Mouse (Mus musculus): Measurements from ENCODE around the gene Olfr1058.
"Not testable (repeated sequence)": the region's sequence is repeated elsewhere in the genome, so short reads cannot be mapped to it uniquely, and the experiment has no call there.

The Olfr1058 gene

GRCm38 (mm10) chr2:86388461-86388860 lies at the start of gene Olfr1058:
Gene Olfr1058, minus strand, starts transcription at chr2:86388561.
- DNase-seq (ENCODE audit: low spot score in 2 of 2): not testable (repeated sequence)

GRCm38 (mm10) chr2:86428511-86428910 lies 40.1 kb upstream of the Olfr1058 start:
- not testable (repeated sequence) for DNase-seq (ENCODE audit: low spot score in 2 of 2)

GRCm38 (mm10) chr2:86426649-86427048 lies 38.3 kb upstream of the Olfr1058 start, which contains the start of gene Olfr1062:
Gene Olfr1062, minus strand, starts transcription at chr2:86426749.
- not testable (repeated sequence) for DNase-seq (ENCODE audit: low spot score in 2 of 2)

- no peak for DNase-seq (ENCODE audit: low spot score in 2 of 2)
Measured at GRCm38 (mm10) chr2:86413950-86414349, 25.6 kb upstream of the Olfr1058 start, which contains the start of gene Olfr1061. Gene Olfr1061, minus strand, starts transcription at chr2:86414050.

- no peak for DNase-seq (ENCODE audit: low spot score in 2 of 2)
Measured at GRCm38 (mm10) chr2:86395114-86395513, 6.8 kb upstream of the Olfr1058 start.

- no peak for DNase-seq (ENCODE audit: low spot score in 2 of 2)
Measured at GRCm38 (mm10) chr2:86378293-86378692, 10.1 kb downstream of the Olfr1058 start, which contains the start of gene Olfr1057. Gene Olfr1057, minus strand, starts transcription at chr2:86378393.

- not testable (repeated sequence) for DNase-seq (ENCODE audit: low spot score in 2 of 2)
Measured at GRCm38 (mm10) chr2:86366342-86366741, 22.0 kb downstream of the Olfr1058 start.

- no peak for DNase-seq (ENCODE audit: low spot score in 2 of 2)
Measured at GRCm38 (mm10) chr2:86362369-86362768, 26.0 kb downstream of the Olfr1058 start, which contains the start of gene Olfr1056. Gene Olfr1056, minus strand, starts transcription at chr2:86362469.

- not testable (repeated sequence) for DNase-seq (ENCODE audit: low spot score in 2 of 2)
Measured at GRCm38 (mm10) chr2:86351751-86352150, 36.6 kb downstream of the Olfr1058 start.

GRCm38 (mm10) chr2:86350184-86350583 lies 38.2 kb downstream of the Olfr1058 start, which contains the start of gene Olfr1055:
Gene Olfr1055, minus strand, starts transcription at chr2:86350284.
- DNase-seq (ENCODE audit: low spot score in 2 of 2): no peak

- DNase-seq (ENCODE audit: low spot score in 2 of 2): no peak
Measured at GRCm38 (mm10) chr2:86335333-86335732, 53.0 kb downstream of the Olfr1058 start, which contains the start of gene Olfr1054. Gene Olfr1054, minus strand, starts transcription at chr2:86335433.
